Mouse (Mus musculus): ENCODE measurements around the gene Gm20517. TPM values are rescaled to one million over a fixed set of nuclear protein-coding genes. Genes with fewer than 3 reads are reported as not detected.

The Gm20517 gene
- total and polyA plus RNA-seq, 3 experiments: 1.9 to 2.9 TPM; not detected in 1

DNA sequence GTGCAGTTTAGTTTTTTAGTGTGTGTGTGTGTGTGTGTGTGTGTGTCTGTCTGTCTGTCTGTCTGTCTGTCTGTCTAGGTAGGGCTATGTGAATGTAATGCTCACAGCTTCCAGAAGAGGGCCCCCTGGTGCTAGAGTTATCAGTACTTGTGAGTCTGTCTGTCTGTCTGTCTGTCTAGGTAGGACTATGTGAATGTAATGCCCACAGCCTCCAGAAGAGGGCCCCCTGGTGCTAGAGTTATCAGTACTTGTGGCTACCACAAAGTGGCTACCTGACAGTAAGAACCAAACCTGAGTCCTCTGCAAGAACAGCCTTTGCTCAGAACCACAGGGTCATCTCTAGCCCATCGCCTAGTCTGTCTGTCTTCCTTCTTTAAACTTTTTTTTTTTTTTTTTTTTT, 35.3 kb downstream of the Gm20517 start:
- Histone ChIP-seq H3K9ac (ENCODE audit: control insufficient read depth, low read depth, low read length, poor library complexity, severe bottlenecking) (no peak overlapping the region), H3K27ac (ENCODE audit: control insufficient read depth, low read depth, low read length) (no peak overlapping the region), H3K9me3 (replicated peaks; ENCODE audit: insufficient read depth, low read length) (no peaks in the 10 kb centered on the region), H3K79me2 (ENCODE audit: control insufficient read depth, insufficient read depth, low read length, poor library complexity) (no peaks in the 10 kb centered on the region), H3K27me3 (ENCODE audit: control insufficient read depth in 1 of 2, insufficient read depth in 2 of 2, low read length in 2 of 2) (no peaks in the 10 kb centered on the region), H3K4me3 (ENCODE audit: control insufficient read depth in 1 of 2, insufficient read depth in 1 of 2, low read depth in 2 of 2, low read length in 2 of 2) (no peak overlapping the region), H3K4me1 (ENCODE audit: control insufficient read depth in 1 of 2, insufficient read depth in 2 of 2, low read length in 2 of 2) (no peaks in the 10 kb centered on the region), H3K36me3 (ENCODE audit: control insufficient read depth in 1 of 2, insufficient read depth in 2 of 2, low read length in 2 of 2) (no peaks in the 10 kb centered on the region)
- DNase-seq (ENCODE audit: low read depth, low spot score): peak; percentile 89
- TF ChIP-seq RAD21 (IDR thresholded peaks at IDR 0.05; ENCODE audit: low read depth, low read length) (peak; percentile 59), POLR2AphosphoS5 (IDR thresholded peaks at IDR 0.05; ENCODE audit: borderline replicate concordance, low read depth, low read length) (no peak), MYB (IDR thresholded peaks at IDR 0.05; ENCODE audit: low read depth, low read length) (no peak), ZC3H11A (IDR thresholded peaks at IDR 0.05; ENCODE audit: low read depth, low read length) (peak; percentile 36), SMC3 (IDR thresholded peaks at IDR 0.05; ENCODE audit: low read depth, low read length) (peak; percentile 63), KAT2A (conservative IDR thresholded peaks at IDR 0.05; ENCODE audit: low read depth, low read length) (no peak), RCOR1 (IDR thresholded peaks at IDR 0.05; ENCODE audit: low read depth, low read length) (no peak), TBP (IDR thresholded peaks at IDR 0.05; ENCODE audit: low read depth, low read length) (0 out of 2 replicates have a peak, but pooled peaks have one; percentile 35), GATA1 (IDR thresholded peaks at IDR 0.05; ENCODE audit: low read depth, low read length) (peak; percentile 56), CHD2 (IDR thresholded peaks at IDR 0.05; ENCODE audit: low read length) (no peak), ZKSCAN1 (IDR thresholded peaks at IDR 0.05; ENCODE audit: low read depth, low read length) (no peak), POLR2A (IDR thresholded peaks at IDR 0.05; ENCODE audit: control insufficient read depth in 1 of 2, insufficient read depth in 1 of 2, low read depth in 1 of 2, low read length in 2 of 2, poor library complexity in 1 of 2) (no peak), JUND (IDR thresholded peaks at IDR 0.05; ENCODE audit: low read depth, low read length) (no peak), MYC (IDR thresholded peaks at IDR 0.05; ENCODE audit: low read depth, low read length) (no peak), ZNF384 (IDR thresholded peaks at IDR 0.05; ENCODE audit: low read depth, low read length) (peak; percentile 50; the same call in 1 of the 2 replicates), CTCF (IDR thresholded peaks at IDR 0.05 in 2 of 3, conservative IDR thresholded peaks at IDR 0.05 in 1 of 3; ENCODE audit: control insufficient read depth in 1 of 3, insufficient read depth in 1 of 3, low read depth in 2 of 3, low read length in 3 of 3, poor library complexity in 1 of 3, severe bottlenecking in 1 of 3) (peak; percentile 50 to 81 (median 71)), SIN3A (IDR thresholded peaks at IDR 0.05; ENCODE audit: low read length) (0 out of 2 replicates have a peak, but pooled peaks have one; percentile 18)

DNA sequence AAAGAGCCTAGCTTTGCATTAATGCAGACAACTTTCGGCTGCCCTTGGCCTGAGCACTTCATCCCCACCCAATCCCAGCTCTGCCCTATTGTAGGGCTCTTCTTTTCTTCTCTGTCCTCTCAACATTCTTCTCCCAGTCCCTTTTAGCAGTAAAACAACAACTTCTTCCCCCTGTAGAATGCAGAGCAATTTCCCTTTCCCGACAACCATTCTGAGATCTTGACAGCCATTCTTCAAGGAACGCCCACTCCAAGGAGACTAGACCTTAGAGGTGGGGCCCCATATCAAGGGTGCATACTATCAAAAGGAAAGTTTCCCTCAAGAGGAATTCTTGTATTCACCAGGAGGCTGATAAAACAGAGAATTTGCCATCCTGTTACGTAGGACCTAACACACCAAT, 37.6 kb downstream of the Gm20517 start:
- no peaks in the 10 kb centered on the region for H3K27me3 ChIP-seq (ENCODE audit: control insufficient read depth in 1 of 2, insufficient read depth in 2 of 2, low read length in 2 of 2)
- no peak overlapping the region for H3K27ac ChIP-seq (ENCODE audit: control insufficient read depth, low read depth, low read length)
- H3K9ac ChIP-seq (ENCODE audit: control insufficient read depth, low read depth, low read length, poor library complexity, severe bottlenecking): no peak overlapping the region
- H3K4me3 ChIP-seq (ENCODE audit: control insufficient read depth in 1 of 2, insufficient read depth in 1 of 2, low read depth in 2 of 2, low read length in 2 of 2): no peak overlapping the region
- H3K36me3 ChIP-seq (ENCODE audit: control insufficient read depth in 1 of 2, insufficient read depth in 2 of 2, low read length in 2 of 2): no peaks in the 10 kb centered on the region
- H3K79me2 ChIP-seq (ENCODE audit: control insufficient read depth, insufficient read depth, low read length, poor library complexity): no peaks in the 10 kb centered on the region
- DNase-seq (ENCODE audit: low read depth, low spot score): no peak
- TF ChIP-seq TCF12 (IDR thresholded peaks at IDR 0.05; ENCODE audit: low read depth, low read length): no peak
- TF ChIP-seq MYB (IDR thresholded peaks at IDR 0.05; ENCODE audit: low read depth, low read length): no peak
- no peak for TF ChIP-seq ETS1 (IDR thresholded peaks at IDR 0.05; ENCODE audit: low read depth, low read length)
- no peak for TF ChIP-seq SIN3A (IDR thresholded peaks at IDR 0.05; ENCODE audit: low read length)
- TF ChIP-seq RAD21 (IDR thresholded peaks at IDR 0.05; ENCODE audit: low read depth, low read length): no peak
- no peak for TF ChIP-seq POLR2AphosphoS5 (IDR thresholded peaks at IDR 0.05; ENCODE audit: borderline replicate concordance, low read depth, low read length)
- no peak for TF ChIP-seq MXI1 (IDR thresholded peaks at IDR 0.05; ENCODE audit: low read depth, low read length)
- no peak for TF ChIP-seq TBP (IDR thresholded peaks at IDR 0.05; ENCODE audit: low read depth, low read length)
- no peak for TF ChIP-seq ZC3H11A (IDR thresholded peaks at IDR 0.05; ENCODE audit: low read depth, low read length)
- no peak for TF ChIP-seq GABPA (IDR thresholded peaks at IDR 0.05; ENCODE audit: low read depth, low read length)
- TF ChIP-seq E2F4 (IDR thresholded peaks at IDR 0.05; ENCODE audit: borderline replicate concordance, low read depth, low read length): no peak
- TF ChIP-seq MAFK (IDR thresholded peaks at IDR 0.05; ENCODE audit: borderline replicate concordance, low read depth, low read length): no peak
- TF ChIP-seq ELF1 (IDR thresholded peaks at IDR 0.05; ENCODE audit: low read depth, low read length): no peak
- no peak for TF ChIP-seq ZMIZ1 (IDR thresholded peaks at IDR 0.05; ENCODE audit: low read depth, low read length)
- no peak for TF ChIP-seq NRF1 (IDR thresholded peaks at IDR 0.05; ENCODE audit: insufficient read depth, low read depth, low read length, poor library complexity, severe bottlenecking)
- no peak for TF ChIP-seq MEF2A (IDR thresholded peaks at IDR 0.05; ENCODE audit: extremely low read depth, insufficient replicate concordance, low read depth, low read length, poor library complexity, severe bottlenecking)
- TF ChIP-seq POLR2A (IDR thresholded peaks at IDR 0.05; ENCODE audit: control insufficient read depth in 1 of 2, insufficient read depth in 1 of 2, low read depth in 1 of 2, low read length in 2 of 2, poor library complexity in 1 of 2): no peak
- no peak for TF ChIP-seq CHD2 (IDR thresholded peaks at IDR 0.05; ENCODE audit: low read length)
- TF ChIP-seq JUND (IDR thresholded peaks at IDR 0.05; ENCODE audit: low read depth, low read length): no peak
- no peaks in the 10 kb centered on the region for H3K9me3 ChIP-seq (replicated peaks; ENCODE audit: insufficient read depth, low read length)
- no peaks in the 10 kb centered on the region for H3K4me1 ChIP-seq (ENCODE audit: control insufficient read depth in 1 of 2, insufficient read depth in 2 of 2, low read length in 2 of 2)
